Mouse (Mus musculus): ENCODE data around the gene Spryd3. TPM values are rescaled to one million over a fixed set of nuclear protein-coding genes. Genes with fewer than 3 reads are reported as not detected.

Gene Spryd3
- polyA plus RNA-seq, 1 experiment = 43.1 TPM

DNA sequence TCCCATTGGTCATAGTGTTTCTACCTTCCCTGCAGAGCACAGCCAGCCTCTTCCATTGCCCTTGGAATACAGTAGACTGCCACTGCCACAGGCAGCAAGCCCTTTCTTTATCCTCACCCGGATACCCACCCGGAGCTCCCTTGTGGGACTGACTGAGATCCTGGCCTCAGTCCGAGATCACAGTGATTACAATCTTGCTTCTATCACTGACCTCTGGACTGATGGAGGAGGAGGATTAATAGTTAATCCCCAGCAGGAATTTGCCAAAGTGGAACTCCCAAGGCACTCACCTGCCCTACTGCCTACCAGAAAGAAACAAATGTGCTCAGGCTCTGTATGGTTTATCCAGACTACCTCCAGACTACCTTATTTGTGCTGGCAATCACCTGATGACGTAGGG, 13.5 kb upstream of the Spryd3 start:
- DNase-seq = no peak

DNA sequence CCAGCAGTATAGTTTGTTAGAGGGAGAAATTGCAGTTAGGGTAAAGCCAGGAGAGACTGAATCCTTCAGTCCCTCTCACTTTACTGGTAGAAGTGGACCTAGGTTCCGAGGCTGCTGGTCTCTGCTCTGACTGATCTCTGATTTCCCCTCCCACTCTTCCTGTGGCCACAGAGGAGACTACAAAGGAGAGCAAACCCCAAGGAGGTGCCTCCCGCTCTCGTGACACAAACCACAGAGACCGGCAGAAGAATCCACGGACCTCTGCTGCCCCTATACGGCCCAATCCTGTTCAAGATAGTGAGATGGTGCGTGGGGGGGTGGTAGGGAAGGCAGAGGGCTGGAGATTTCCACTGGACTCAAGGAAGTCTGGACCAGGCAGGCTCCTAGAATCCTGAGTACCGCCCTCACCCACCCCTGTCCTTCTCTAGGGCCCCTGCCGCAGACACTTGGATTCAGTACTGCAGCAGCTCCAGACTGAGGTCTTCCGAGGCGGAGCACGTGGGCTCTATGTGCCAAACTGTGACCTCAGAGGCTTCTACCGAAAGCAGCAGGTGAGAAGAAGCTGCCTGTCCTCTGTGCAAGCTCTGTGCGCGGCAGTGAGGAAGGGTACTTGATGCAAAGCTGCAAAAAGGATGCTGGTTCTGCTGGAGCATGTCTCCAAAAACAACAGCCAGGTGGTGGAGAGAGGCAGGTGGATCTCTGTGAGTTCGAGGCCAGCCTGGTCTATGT, 11.8 kb upstream of the Spryd3 start:
- peaks cover 17% of the 10 kb centered on the region for H3K4me1 ChIP-seq (replicated peaks; ENCODE audit: control insufficient read depth, insufficient read depth, low read length)
- H3K36me3 ChIP-seq (ENCODE audit: control insufficient read depth, insufficient read depth, low read length) = no peaks in the 10 kb centered on the region
- TF ChIP-seq CTCF (IDR thresholded peaks at IDR 0.05; ENCODE audit: borderline replicate concordance, control insufficient read depth, extremely low read depth, insufficient read depth, low read length, poor library complexity) (no peak), POLR2A (IDR thresholded peaks at IDR 0.05; ENCODE audit: control insufficient read depth, extremely low read depth, insufficient read depth, low read length, poor library complexity) (no peak)
- H3K27ac ChIP-seq (ENCODE audit: control insufficient read depth, insufficient read depth, low read length) = no peak overlapping the region
- no peaks in the 10 kb centered on the region; the same call in 1 of the 2 replicates for H3K27me3 ChIP-seq (ENCODE audit: control insufficient read depth, insufficient read depth, low read length)
- DNase-seq = no peak
- WGBS = 37% methylated on average over 16 of the region's 16 CpGs
- H3K4me3 ChIP-seq (ENCODE audit: control insufficient read depth, insufficient read depth, low read length) = no peak overlapping the region

More for the DNA sequence above, 13.5 kb upstream of the Spryd3 start:
- Histone ChIP-seq H3K36me3 (ENCODE audit: control insufficient read depth, insufficient read depth, low read length) (no peaks in the 10 kb centered on the region), H3K27me3 (ENCODE audit: control insufficient read depth, insufficient read depth, low read length) (no peaks in the 10 kb centered on the region; the same call in 1 of the 2 replicates), H3K27ac (ENCODE audit: control insufficient read depth, insufficient read depth, low read length) (no peak overlapping the region), H3K4me1 (replicated peaks; ENCODE audit: control insufficient read depth, insufficient read depth, low read length) (peaks cover 17% of the 10 kb centered on the region), H3K4me3 (ENCODE audit: control insufficient read depth, insufficient read depth, low read length) (no peak overlapping the region)
- TF ChIP-seq POLR2A (IDR thresholded peaks at IDR 0.05; ENCODE audit: control insufficient read depth, extremely low read depth, insufficient read depth, low read length, poor library complexity) (no peak), CTCF (IDR thresholded peaks at IDR 0.05; ENCODE audit: borderline replicate concordance, control insufficient read depth, extremely low read depth, insufficient read depth, low read length, poor library complexity) (no peak)
- WGBS = 98% methylated on average over 4 of the region's 4 CpGs

- Histone ChIP-seq H3K27me3 (ENCODE audit: control insufficient read depth, insufficient read depth, low read length) (no peaks in the 10 kb centered on the region; the same call in 1 of the 2 replicates), H3K36me3 (ENCODE audit: control insufficient read depth, insufficient read depth, low read length) (no peaks in the 10 kb centered on the region), H3K27ac (ENCODE audit: control insufficient read depth, insufficient read depth, low read length) (no peak overlapping the region), H3K4me3 (ENCODE audit: control insufficient read depth, insufficient read depth, low read length) (no peak overlapping the region), H3K4me1 (replicated peaks; ENCODE audit: control insufficient read depth, insufficient read depth, low read length) (peaks cover 17% of the 10 kb centered on the region)
- WGBS = 0% methylated on average over 1 of the region's 1 CpGs
- peak; percentile 33 for DNase-seq
- no peak for TF ChIP-seq POLR2A (IDR thresholded peaks at IDR 0.05; ENCODE audit: control insufficient read depth, extremely low read depth, insufficient read depth, low read length, poor library complexity)
- TF ChIP-seq CTCF (IDR thresholded peaks at IDR 0.05; ENCODE audit: borderline replicate concordance, control insufficient read depth, extremely low read depth, insufficient read depth, low read length, poor library complexity) = no peak
These were observed 10.8 kb upstream of the Spryd3 start for GRCm38 (mm10) chr15:102146882-102147281.

DNA sequence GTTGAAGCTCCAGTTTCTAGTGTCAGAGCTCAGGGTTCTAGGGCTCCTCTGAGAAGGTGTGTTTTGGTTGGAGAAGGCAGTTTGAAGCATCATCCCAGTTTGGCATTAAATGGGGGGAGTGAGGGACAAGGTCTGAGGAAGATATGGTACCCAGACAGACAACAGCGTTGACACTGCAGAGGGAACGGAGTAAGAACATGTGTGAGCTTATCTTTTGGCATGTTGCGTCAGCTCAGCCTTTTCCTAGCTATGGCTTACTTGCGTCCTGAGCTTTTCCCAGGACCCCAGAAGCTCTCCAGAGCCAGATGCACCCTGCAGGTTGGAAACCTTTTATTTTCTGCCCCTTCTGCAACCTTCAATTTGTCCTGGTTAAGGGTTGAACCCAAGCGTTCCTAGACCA, 10.1 kb upstream of the Spryd3 start:
- no peak overlapping the region for H3K27ac ChIP-seq (ENCODE audit: control insufficient read depth, insufficient read depth, low read length)
- peaks cover 17% of the 10 kb centered on the region for H3K4me1 ChIP-seq (replicated peaks; ENCODE audit: control insufficient read depth, insufficient read depth, low read length)
- 84% methylated on average over 5 of the region's 5 CpGs for WGBS
- no peaks in the 10 kb centered on the region for H3K36me3 ChIP-seq (ENCODE audit: control insufficient read depth, insufficient read depth, low read length)
- H3K4me3 ChIP-seq (ENCODE audit: control insufficient read depth, insufficient read depth, low read length) = no peak overlapping the region
- TF ChIP-seq CTCF (IDR thresholded peaks at IDR 0.05; ENCODE audit: borderline replicate concordance, control insufficient read depth, extremely low read depth, insufficient read depth, low read length, poor library complexity) (no peak), POLR2A (IDR thresholded peaks at IDR 0.05; ENCODE audit: control insufficient read depth, extremely low read depth, insufficient read depth, low read length, poor library complexity) (no peak)
- no peak for DNase-seq
- no peaks in the 10 kb centered on the region; the same call in 1 of the 2 replicates for H3K27me3 ChIP-seq (ENCODE audit: control insufficient read depth, insufficient read depth, low read length)

GRCm38 (mm10) chr15:102145330-102145729, 9.3 kb upstream of the Spryd3 start:
- Histone ChIP-seq H3K27ac (ENCODE audit: control insufficient read depth, insufficient read depth, low read length) (no peak overlapping the region), H3K27me3 (ENCODE audit: control insufficient read depth, insufficient read depth, low read length) (no peaks in the 10 kb centered on the region; the same call in 1 of the 2 replicates), H3K36me3 (ENCODE audit: control insufficient read depth, insufficient read depth, low read length) (no peaks in the 10 kb centered on the region), H3K4me3 (ENCODE audit: control insufficient read depth, insufficient read depth, low read length) (no peak overlapping the region), H3K4me1 (replicated peaks; ENCODE audit: control insufficient read depth, insufficient read depth, low read length) (peaks cover 9% of the 10 kb centered on the region)
- WGBS = 96% methylated on average over 10 of the region's 10 CpGs
- no peak for DNase-seq
- no peak for TF ChIP-seq POLR2A (IDR thresholded peaks at IDR 0.05; ENCODE audit: control insufficient read depth, extremely low read depth, insufficient read depth, low read length, poor library complexity)
- TF ChIP-seq CTCF (IDR thresholded peaks at IDR 0.05; ENCODE audit: borderline replicate concordance, control insufficient read depth, extremely low read depth, insufficient read depth, low read length, poor library complexity) = no peak

DNA sequence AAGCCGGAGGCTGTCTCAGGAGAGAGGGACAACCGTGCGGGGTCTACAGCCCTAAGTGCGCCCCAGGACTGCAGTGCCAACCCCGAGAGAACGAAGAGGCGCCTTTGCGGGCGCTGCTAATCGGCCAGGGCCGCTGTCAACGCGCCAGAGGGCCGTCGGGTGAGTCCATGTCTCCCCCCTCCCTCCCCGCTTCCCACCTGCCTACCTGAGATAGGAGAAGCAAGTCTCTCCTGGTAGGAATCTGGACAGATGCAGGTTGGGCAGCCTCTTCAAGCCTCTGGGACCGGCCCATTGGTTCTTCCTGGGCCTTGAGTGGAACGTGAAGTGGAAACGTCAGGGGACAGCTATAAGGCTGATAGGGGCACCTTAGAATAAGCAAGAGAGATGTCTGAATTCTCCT, 8.7 kb upstream of the Spryd3 start:
- TF ChIP-seq CTCF (IDR thresholded peaks at IDR 0.05; ENCODE audit: borderline replicate concordance, control insufficient read depth, extremely low read depth, insufficient read depth, low read length, poor library complexity) (no peak), POLR2A (IDR thresholded peaks at IDR 0.05; ENCODE audit: control insufficient read depth, extremely low read depth, insufficient read depth, low read length, poor library complexity) (no peak)
- WGBS = 52% methylated on average over 19 of the region's 19 CpGs
- Histone ChIP-seq H3K36me3 (ENCODE audit: control insufficient read depth, insufficient read depth, low read length) (no peaks in the 10 kb centered on the region), H3K27ac (ENCODE audit: control insufficient read depth, insufficient read depth, low read length) (no peak overlapping the region), H3K27me3 (ENCODE audit: control insufficient read depth, insufficient read depth, low read length) (no peaks in the 10 kb centered on the region; the same call in 1 of the 2 replicates), H3K4me3 (ENCODE audit: control insufficient read depth, insufficient read depth, low read length) (no peak overlapping the region), H3K4me1 (replicated peaks; ENCODE audit: control insufficient read depth, insufficient read depth, low read length) (peaks cover 5% of the 10 kb centered on the region)
- DNase-seq = no peak

All from thymus, adult 2 months (tissue).